Mouse (Mus musculus) C2C12 (cell line): ENCODE measurements around the gene Itga8.

Experiments
- CTCF ChIP-seq: IDR thresholded peaks from one replicate; pipeline ENCODE4 v1.5.1; 2011; ENCODE audit not compliant: control insufficient read depth, insufficient read depth, insufficient read length
- FOSL1 ChIP-seq: IDR thresholded peaks from one replicate; pipeline ENCODE4 v1.8.0; 2011; ENCODE audit warnings: mild to moderate bottlenecking, low read length; ENCODE audit not compliant: poor library complexity, insufficient read depth, severe bottlenecking
- MAX ChIP-seq: IDR thresholded peaks from one replicate; pipeline ENCODE4 v1.6.1; 2011; ENCODE audit warnings: mild to moderate bottlenecking, control low read depth
- MYOG ChIP-seq: IDR thresholded peaks from one replicate; pipeline ENCODE4 v1.6.1; 2011; ENCODE audit not compliant: control insufficient read depth, insufficient read length; ENCODE audit errors: extremely low read depth
- USF1 ChIP-seq: IDR thresholded peaks from one replicate; pipeline ENCODE4 v1.6.1; 2011; ENCODE audit warnings: low read depth, mild to moderate bottlenecking, control low read depth, moderate library complexity

GRCm38 (mm10) chr2:12305064-12305650 is 3.4 kb upstream of the Itga8 start:
- no peak for TF ChIP-seq CTCF
- TF ChIP-seq MYOG: no peak
- TF ChIP-seq MAX: no peak
- TF ChIP-seq FOSL1: no peak
- TF ChIP-seq USF1: no peak
